Mouse (Mus musculus): ENCODE data around the gene Lamb1.

The Lamb1 gene

GRCm38 (mm10) chr12:31289046-31289445 is 24.0 kb downstream of the Lamb1 start:
- CTCF ChIA-PET = no interaction called here

DNA sequence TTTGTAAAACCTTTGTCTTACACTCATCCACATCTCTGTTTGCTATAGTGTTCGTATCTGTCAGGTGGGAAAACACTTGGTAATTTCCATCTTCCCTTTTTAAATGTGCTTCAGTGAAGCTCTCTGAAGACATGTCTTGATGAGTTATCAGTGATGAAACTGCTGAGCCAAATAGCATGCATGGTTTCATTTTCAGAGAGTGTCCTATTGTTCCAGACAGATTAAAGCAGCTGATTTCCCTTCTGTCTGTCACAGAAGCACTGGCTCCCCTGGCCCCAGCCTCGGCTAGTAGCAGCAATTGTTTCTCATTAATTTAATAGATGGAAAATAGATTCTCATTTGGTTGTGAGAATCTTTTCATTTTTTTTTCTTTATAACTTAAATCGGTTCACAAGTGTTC is 25.9 kb downstream of the Lamb1 start:
- CTCF ChIA-PET = no interaction called here

DNA sequence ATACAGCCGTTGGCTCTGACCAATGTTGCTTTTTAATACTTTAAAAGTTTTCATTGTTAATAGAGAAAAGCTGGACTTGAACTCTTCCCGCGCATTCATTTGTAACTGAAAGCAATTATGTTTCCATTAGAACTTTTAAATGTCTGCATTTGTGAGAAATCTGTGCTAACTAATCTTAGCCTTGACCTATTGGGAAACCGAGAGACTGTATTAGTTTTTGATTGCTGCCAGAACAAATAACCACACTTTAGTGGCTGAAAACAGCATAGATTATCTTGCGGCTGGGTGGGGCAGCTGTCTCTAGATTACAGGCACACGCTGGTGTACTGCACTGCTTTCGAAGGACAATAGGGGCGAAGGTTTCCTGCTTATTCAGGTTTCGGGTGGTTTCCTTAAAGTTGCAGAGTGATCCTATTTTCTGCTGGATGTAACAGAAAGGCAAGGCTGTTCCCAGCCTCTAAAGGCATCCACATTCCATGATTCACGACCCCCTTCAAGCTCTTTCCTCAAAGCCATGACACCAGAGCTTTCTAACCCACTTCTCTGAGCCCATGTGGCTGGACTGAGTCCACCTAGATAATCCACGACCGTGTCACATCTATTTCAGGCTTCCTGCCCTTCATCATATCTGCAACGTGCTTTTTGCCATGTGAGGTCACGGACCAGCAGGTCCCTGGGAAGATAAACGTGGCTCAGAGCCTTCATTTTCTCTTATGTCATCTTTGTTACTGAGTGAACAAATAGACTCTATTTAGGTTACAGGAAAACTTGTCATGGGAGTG is 28.5 kb downstream of the Lamb1 start:
- CTCF ChIA-PET = no interaction called here

DNA sequence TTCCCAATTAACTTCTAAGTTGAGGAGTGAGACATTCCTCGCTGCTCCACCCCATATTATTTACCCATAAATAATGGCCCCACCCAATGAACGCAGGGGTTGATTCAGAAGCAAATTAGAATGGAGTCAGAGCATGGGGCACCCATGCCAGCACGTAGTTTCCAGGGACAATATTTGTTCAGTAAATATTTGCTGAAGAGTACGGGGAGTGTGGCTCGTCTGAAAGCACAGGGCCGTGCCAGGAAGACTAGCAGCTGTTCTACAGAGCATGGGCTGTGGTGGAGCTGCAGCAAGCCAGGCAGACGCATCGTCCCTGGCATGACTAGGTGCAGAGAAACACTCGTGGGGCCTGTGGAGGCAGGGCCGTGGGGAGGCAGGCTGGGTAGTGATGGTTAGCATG is 29.5 kb downstream of the Lamb1 start:
- CTCF ChIA-PET = no interaction called here

GRCm38 (mm10) chr12:31294996-31295395 is 30.0 kb downstream of the Lamb1 start:
- CTCF ChIA-PET = no interaction called here

DNA sequence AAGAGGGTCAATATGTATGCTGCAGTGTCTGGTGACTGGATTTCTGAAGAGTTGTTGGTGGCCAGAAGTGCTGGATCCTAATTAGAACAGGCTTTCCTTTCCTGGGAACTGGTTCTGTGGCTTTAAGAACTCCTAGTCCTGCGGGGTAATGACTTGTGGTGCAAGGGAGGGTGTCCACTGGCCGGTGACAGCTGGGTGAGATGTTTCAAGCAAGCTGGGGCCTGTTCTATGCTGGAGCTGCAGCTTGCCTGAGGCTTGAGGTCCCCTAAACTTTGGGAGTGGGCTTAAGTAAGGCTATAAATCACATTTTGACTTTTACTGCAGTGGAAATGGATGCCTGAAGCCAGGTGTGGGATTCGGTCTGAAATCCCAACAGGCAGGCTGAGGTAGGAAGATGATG is 30.5 kb downstream of the Lamb1 start:
- CTCF ChIA-PET = no interaction called here

DNA sequence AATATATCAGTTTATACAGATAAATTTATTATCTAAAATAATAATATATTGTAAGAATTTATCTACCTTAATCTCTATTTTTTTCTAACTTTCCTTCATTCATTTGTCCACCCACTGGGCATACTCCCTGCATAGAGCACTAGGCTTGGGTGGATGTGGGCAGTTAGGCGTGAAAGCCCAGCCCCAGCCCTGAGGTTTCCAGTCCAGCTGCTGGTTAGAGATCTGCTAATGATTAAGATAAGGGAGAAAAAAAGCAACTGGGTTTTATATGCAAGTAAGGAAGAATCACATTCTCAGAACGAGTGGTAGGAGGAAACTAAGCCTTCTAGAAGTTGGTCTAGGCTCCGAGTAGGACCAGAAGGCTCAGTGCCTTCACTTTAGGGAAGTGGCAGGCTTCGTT is 31.1 kb downstream of the Lamb1 start:
- CTCF ChIA-PET = no interaction called here

DNA sequence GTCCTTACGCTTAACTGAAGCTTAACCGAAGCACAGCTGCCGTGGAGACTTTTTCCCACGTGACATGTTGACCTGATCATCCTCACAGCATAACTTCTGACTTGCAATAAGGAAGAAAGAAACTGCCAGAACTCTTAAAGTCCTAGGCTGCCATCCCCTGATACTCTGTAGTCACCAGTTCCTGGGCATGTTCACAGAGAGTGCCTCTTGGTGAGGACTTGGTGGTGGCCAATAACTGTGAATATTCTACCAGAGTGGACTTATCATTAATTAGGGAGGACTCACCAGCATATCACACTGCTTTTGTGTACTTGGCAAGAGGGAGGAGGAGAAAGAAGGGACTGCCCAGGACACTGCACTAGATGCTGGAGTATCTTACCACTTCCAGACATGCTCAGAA is 33.1 kb downstream of the Lamb1 start:
- CTCF ChIA-PET = no interaction called here

DNA sequence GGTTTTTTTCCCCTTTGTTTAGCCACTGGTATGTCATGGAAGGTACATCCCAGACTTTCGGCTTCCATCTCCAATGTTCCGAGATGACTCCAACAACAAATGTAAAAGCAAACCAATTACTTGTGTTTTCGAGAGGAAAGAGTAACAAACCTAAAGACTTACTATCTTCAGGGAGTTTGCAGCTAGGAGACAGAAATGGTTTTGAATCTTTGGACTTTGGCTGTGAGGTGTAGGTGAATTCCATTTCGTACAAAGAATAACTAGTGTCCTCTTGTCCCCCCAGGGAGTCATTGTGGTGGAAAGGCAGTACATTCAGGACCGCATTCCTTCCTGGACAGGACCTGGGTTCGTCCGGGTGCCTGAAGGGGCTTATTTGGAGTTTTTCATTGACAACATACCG is 33.5 kb downstream of the Lamb1 start:
- CTCF ChIA-PET = no interaction called here

- CTCF ChIA-PET = no interaction called here
Observed at GRCm38 (mm10) chr12:31299126-31299525, 34.1 kb downstream of the Lamb1 start.

GRCm38 (mm10) chr12:31299676-31300197 is 34.7 kb downstream of the Lamb1 start:
- CTCF ChIA-PET = no interaction called here

GRCm38 (mm10) chr12:31300276-31300675 is 35.2 kb downstream of the Lamb1 start:
- CTCF ChIA-PET = no interaction called here

DNA sequence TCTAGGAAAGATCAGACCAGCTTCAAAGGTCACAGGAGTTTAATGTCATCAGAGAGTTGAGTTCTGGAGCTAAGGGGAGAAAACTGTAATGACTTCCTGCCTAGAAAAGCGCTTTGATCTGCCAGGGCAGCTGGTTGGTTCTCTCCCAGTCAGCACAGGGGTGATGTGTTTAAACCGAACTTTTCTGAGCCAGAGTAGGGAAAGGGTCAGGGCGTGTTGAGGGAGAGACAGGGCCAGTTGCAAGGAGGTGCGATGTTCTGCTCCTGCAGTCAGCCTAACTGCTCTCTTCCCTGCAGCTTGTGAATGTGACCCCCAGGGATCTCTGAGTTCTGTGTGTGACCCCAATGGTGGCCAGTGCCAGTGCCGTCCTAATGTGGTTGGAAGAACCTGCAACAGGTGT is 37.2 kb downstream of the Lamb1 start:
- CTCF ChIA-PET = no interaction called here

- CTCF ChIA-PET = no interaction called here
Observed at GRCm38 (mm10) chr12:31302766-31303511, 37.9 kb downstream of the Lamb1 start.

DNA sequence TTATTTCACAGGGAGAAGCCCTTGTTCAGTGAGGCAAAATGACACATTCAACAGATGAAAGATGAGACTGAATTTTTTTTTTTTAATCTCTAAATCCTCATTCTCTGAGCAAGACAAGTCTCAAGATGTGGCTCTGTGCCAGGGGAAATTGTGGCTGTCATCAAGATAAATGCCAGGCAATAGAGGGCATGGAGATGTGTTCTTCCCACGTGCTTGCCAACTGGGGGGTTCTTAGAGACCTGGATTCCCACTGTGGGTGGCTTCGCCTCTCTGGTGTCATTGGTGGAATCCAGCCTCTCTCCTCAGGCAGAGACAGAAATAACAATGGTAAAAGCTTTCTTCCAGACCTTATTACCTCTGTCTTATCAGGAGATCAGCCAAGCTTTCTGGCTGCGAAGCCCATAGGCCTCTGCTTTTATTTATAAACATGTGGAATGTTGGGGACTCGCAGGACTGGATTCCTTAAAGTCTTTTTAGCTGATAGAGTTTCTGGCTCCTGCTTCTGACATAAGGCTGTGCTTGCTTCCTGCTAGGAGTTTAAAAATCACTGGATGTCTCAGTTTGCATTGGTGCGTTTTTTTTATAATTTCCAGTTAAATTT is 41.1 kb downstream of the Lamb1 start:
- CTCF ChIA-PET = interaction anchor here (0.6 kb wide), 1 partner anchor 410 kb away, joined by 13 read pairs; no protein-coding TSS in a partner anchor

GRCm38 (mm10) chr12:31307011-31307410 is 42.0 kb downstream of the Lamb1 start:
- CTCF ChIA-PET = interaction anchor here (0.6 kb wide), 1 partner anchor 411 kb away, joined by 13 read pairs; no protein-coding TSS in a partner anchor

- CTCF ChIA-PET = no interaction called here
Observed at GRCm38 (mm10) chr12:31307756-31308155, 42.7 kb downstream of the Lamb1 start.

DNA sequence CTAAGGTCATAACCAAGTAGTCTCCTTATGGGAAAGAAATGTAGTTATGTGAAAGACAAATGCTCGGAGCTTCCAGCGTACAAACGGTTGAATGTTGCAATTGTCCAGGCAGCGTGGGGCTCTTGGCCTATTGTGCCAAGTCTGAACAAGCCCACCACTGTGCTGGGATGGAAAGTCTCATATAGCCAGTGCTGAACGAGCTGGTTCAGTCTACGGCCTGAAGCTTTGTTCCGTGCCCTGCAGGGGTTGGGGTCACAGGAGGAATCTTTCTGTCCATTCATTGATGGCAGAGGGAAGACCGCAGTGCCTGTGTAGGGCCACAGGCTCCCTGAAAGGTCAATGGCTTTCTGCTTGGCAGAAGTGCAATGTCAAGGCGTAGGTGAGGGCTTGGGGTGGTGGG is 45.7 kb downstream of the Lamb1 start:
- CTCF ChIA-PET = no interaction called here

- CTCF ChIA-PET = no interaction called here
Observed at GRCm38 (mm10) chr12:31311671-31312265, 46.7 kb downstream of the Lamb1 start.

GRCm38 (mm10) chr12:31312281-31312680 is 47.2 kb downstream of the Lamb1 start:
- CTCF ChIA-PET = no interaction called here

- CTCF ChIA-PET = no interaction called here
Observed at GRCm38 (mm10) chr12:31313136-31313535, 48.1 kb downstream of the Lamb1 start.

DNA sequence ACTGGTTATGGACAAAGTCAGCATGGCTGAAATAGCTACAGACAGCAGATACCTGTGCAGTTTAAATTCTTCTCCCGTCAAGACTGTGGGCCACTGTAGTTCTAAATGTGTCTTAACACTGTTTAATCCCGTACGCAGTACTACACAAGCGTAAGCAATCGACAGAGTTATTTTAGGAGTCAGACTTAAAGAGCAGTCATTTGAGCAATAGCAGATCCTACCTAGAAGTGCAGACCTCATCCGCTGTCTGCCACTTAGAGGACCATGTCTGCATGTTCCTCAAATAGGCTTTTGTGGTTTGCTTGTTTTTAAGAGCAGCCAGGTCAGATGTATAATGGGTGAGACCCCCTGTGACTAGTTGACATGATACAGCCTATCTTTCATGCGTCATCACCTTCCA is 49.3 kb downstream of the Lamb1 start:
- CTCF ChIA-PET = no interaction called here
